Mouse (Mus musculus): ENCODE results near the gene 4930426L09Rik. TPM values are rescaled to one million over a fixed set of nuclear protein-coding genes. Genes with fewer than 3 reads are reported as not detected.

The 4930426L09Rik gene
- total RNA-seq, 2 experiments from 2014 or later, result 1.4 TPM; not detected in 1

DNA sequence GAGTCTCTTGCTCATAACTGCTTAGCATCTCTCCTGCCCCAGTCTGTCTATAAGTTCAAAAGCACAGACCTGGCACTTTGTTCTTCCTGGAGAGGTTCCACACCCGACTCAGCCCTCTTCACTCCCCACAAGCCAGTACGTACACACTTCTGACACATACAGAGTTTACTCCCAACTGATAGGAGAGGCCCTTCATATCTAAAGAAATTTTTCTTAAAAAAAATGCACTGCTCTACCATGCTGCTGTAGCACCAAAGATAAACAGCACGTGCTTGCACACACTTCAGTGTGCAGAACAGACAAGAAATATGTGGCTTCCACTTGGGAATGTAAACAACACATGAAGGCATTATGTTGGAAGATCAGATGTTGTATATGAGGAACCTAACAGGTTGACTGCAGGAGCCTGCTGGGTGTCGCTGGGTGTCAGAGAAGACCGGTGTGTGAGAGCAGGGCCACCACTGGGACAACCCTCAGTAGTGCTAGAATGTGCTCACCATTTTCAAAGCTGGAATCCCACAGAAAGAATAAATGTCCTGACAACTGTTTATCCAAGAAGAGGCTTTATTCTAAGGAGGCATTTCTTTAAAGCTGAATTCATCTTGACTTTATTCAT, 29.0 kb upstream of the 4930426L09Rik start:
- peak; percentile 77 for ATAC-seq (replicated peaks; ENCODE audit: poor library complexity)

- ATAC-seq (replicated peaks; ENCODE audit: poor library complexity), result no peak
Measured at GRCm38 (mm10) chr2:18970461-18970860, 27.7 kb upstream of the 4930426L09Rik start.

- no peak for ATAC-seq (replicated peaks; ENCODE audit: poor library complexity)
Measured at GRCm38 (mm10) chr2:18971564-18971963, 26.6 kb upstream of the 4930426L09Rik start.

- peak; percentile 62 for ATAC-seq (replicated peaks; ENCODE audit: poor library complexity)
Measured at GRCm38 (mm10) chr2:18974882-18975645, 23.1 kb upstream of the 4930426L09Rik start.

- ATAC-seq (replicated peaks; ENCODE audit: poor library complexity), result peak; percentile 76
Measured at GRCm38 (mm10) chr2:18976175-18976574, 22.0 kb upstream of the 4930426L09Rik start.

DNA sequence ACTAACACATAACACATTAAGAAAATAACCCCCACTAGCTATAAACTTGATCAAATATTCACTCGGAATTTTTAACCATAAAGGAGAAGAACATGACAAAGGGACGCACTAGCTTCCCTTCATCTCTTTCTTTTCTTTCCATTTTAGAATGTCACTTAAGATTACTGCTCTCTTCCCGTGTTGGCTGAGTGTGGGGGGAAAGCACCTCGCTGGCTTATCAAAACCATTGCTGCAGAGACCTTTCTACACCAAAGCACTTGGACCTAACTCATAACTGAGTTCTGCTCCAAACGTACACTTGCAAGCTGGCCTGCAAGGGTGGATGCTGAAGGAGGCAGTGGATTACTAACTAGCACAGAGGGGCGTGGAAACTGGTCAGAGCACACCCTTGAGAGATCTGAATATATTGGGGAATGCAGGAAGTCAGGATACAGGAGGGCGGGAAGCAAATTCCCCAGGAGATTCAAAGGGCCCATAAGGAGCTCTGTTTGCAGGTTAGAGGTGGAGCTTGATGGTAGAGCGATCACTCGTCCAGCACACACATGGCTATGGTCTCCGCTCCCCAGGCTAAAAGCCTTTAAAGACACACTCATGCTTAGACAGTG, 20.8 kb upstream of the 4930426L09Rik start:
- no peak for ATAC-seq (replicated peaks; ENCODE audit: poor library complexity)

DNA sequence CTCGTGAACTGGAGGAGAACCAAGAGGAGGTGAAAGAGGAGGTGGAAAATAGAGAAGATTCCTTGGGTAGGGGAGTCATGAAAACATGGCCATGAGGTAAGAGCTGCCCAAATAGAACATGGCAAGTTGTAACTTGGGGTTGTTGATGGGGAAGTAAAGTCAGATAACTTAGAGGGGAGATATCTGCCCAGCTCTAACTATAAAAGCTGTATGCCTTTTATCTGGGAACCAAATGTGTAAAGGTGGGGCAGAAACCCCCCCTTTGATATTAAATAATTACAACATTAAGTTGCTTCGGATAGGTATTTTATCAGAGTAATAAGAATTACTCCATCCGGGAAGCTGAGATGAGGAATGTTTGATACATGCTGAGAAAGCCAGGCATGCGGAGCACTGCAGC, 19.1 kb upstream of the 4930426L09Rik start:
- no peak for ATAC-seq (replicated peaks; ENCODE audit: poor library complexity)

GRCm38 (mm10) chr2:18979675-18980074, 18.5 kb upstream of the 4930426L09Rik start:
- ATAC-seq (replicated peaks; ENCODE audit: poor library complexity), result no peak

- no peak for ATAC-seq (replicated peaks; ENCODE audit: poor library complexity)
Measured at GRCm38 (mm10) chr2:18982581-18982980, 15.6 kb upstream of the 4930426L09Rik start.

DNA sequence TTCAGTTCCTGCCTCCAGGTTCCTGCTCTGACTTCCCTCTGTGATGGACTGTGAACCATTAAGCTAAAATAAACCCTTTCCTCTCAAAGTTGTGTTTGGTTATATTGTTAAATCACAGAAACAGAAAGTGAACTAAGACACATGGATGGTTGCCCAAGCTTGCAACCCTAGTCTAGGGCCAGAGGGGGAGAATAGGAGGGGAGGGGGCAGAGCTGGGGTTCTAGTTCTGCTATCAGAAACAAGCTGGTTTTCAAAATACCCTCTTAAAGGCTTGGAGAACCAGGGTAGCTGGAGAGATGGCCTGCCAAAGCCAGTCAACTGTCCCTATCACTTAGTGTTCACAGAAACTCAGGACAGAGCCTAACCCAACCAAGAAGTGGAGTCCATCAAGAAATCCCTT, 14.6 kb upstream of the 4930426L09Rik start:
- ATAC-seq (replicated peaks; ENCODE audit: poor library complexity), result no peak

GRCm38 (mm10) chr2:18984095-18984847, 13.9 kb upstream of the 4930426L09Rik start:
- peak; percentile 63 for ATAC-seq (replicated peaks; ENCODE audit: poor library complexity)

- ATAC-seq (replicated peaks; ENCODE audit: poor library complexity), result no peak
Measured at GRCm38 (mm10) chr2:18985506-18985905, 12.6 kb upstream of the 4930426L09Rik start.

GRCm38 (mm10) chr2:18988885-18989284, 9.3 kb upstream of the 4930426L09Rik start:
- ATAC-seq (replicated peaks; ENCODE audit: poor library complexity), result peak; percentile 55

GRCm38 (mm10) chr2:18992512-18993510, 5.3 kb upstream of the 4930426L09Rik start:
- ATAC-seq (replicated peaks; ENCODE audit: poor library complexity), result peak; percentile 56

- no peak; the same call in 1 of the 2 replicates for ATAC-seq (replicated peaks; ENCODE audit: poor library complexity)
Measured at GRCm38 (mm10) chr2:18996451-18997211, 1.5 kb upstream of the 4930426L09Rik start.

DNA sequence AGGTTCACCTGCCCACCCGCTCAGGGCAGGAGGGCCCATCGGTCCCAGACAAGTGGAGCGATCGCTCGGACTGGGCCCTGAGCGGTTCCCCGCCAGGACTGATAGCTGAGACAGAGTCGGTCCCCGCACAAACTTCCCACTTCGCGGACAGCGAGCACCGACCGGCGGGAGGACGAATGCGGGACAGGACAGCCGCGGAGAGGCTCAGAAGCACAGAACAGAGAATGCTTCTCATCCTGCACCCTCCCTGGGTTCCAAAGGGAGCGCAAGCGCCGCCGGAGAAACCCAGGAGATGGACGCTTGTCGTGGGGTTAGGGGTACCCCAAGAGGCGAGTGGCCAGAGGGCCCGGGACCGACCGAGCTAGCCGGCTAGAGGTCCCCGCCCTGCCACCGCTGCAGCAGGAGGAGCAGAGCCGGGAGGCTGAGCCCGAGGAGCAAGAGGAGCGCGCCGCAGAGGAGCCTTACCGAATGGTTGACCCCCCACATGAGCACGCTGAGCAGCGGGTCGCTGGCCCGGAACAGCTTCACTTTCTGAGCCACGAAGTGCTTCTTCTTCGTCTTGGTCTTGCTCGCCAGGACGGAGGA, 664 bp upstream of the 4930426L09Rik start:
- ATAC-seq (replicated peaks; ENCODE audit: poor library complexity), result peak; percentile 27

- no peak for ATAC-seq (replicated peaks; ENCODE audit: poor library complexity)
Measured at GRCm38 (mm10) chr2:18999395-18999794, 1.3 kb downstream of the 4930426L09Rik start.

DNA sequence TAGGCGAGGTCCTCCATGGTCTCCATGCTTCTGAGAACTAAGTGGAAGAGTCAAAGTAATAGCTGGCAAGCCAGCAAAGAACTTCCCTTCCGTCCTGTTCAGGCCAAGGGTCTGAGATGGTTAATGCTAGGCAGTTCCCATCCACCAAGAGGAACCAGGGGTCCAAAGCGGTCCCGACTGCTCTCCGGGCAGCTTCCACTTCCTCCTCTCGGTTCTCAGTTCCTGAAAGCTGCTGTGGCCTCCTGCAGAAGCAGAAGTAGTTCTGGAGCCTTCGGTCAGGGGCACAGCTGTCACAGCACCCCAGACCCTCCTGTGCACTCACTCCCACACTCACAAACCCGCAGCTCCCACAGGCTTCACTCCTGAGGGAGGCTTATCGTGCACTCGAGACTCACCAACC, 6.7 kb downstream of the 4930426L09Rik start:
- ATAC-seq (replicated peaks; ENCODE audit: poor library complexity), result peak; percentile 98

DNA sequence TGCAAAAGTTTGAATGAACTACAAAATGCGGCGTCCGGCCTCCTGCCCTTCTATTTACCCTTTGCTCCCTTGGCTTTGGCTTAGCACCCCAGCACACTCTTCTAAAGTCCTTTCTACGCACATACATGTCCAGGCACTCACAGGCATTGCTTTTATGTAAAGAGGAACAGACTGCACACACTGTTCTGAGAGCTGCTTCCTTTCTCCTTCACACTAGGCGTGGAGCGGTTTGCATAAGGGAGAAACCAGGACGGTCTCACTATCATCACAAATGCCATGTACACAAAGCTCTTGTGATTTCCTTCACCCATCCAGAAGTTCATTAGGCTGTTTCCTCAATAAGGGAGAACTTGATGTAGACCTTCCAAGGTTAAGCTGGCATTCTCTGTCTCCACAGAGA, 8.0 kb downstream of the 4930426L09Rik start:
- peak; percentile 35; the same call in 1 of the 2 replicates for ATAC-seq (replicated peaks; ENCODE audit: poor library complexity)

Measured in megakaryocyte progenitor cell, adult 5-6 weeks (primary cell).